Mouse (Mus musculus): ENCODE measurements around the gene Casp1.

Casp1 gene

GRCm38 (mm10) chr9:5298329-5299131 lies at the start of gene Casp1:
Casp1 (plus strand) TSS chr9:5298517.
- DNase-seq (ENCODE audit: low spot score in 2 of 2), result peak; percentile 27 to 29

- no peak for DNase-seq (ENCODE audit: low spot score in 2 of 2)
Observed at GRCm38 (mm10) chr9:5263951-5264475, 34.3 kb upstream of the Casp1 start.

GRCm38 (mm10) chr9:5270274-5270673 lies 28.0 kb upstream of the Casp1 start:
- no peak for DNase-seq (ENCODE audit: low spot score in 2 of 2)

GRCm38 (mm10) chr9:5270884-5271283 lies 27.4 kb upstream of the Casp1 start:
- no peak for DNase-seq (ENCODE audit: low spot score in 2 of 2)

GRCm38 (mm10) chr9:5271334-5271845 lies 26.9 kb upstream of the Casp1 start:
- DNase-seq (ENCODE audit: low spot score in 2 of 2), result peak in 1 of 2 experiments; percentile 4

- DNase-seq (ENCODE audit: low spot score in 2 of 2), result no peak
Observed at GRCm38 (mm10) chr9:5286071-5286470, 12.2 kb upstream of the Casp1 start.

GRCm38 (mm10) chr9:5286597-5286996 lies 11.7 kb upstream of the Casp1 start:
- no peak for DNase-seq (ENCODE audit: low spot score in 2 of 2)

GRCm38 (mm10) chr9:5296354-5297237 lies 1.7 kb upstream of the Casp1 start:
- no peak for DNase-seq (ENCODE audit: low spot score in 2 of 2)

GRCm38 (mm10) chr9:5299132-5299381 lies 740 bp downstream of the Casp1 start:
- no peak for DNase-seq (ENCODE audit: low spot score in 2 of 2)

- peak; percentile 65 to 66 for DNase-seq (ENCODE audit: low spot score in 2 of 2)
Observed at GRCm38 (mm10) chr9:5308561-5308960, 10.2 kb downstream of the Casp1 start, which contains the start of gene Casp4. Casp4 (plus strand) TSS chr9:5308828.

- no peak for DNase-seq (ENCODE audit: low spot score in 2 of 2)
Observed at GRCm38 (mm10) chr9:5310112-5310511, 11.8 kb downstream of the Casp1 start.

GRCm38 (mm10) chr9:5311435-5311834 lies 13.1 kb downstream of the Casp1 start:
- peak; percentile 25 to 36 for DNase-seq (ENCODE audit: low spot score in 2 of 2)

- no peak for DNase-seq (ENCODE audit: low spot score in 2 of 2)
Observed at GRCm38 (mm10) chr9:5328204-5328603, 29.9 kb downstream of the Casp1 start.

- DNase-seq (ENCODE audit: low spot score in 2 of 2), result no peak
Observed at GRCm38 (mm10) chr9:5332441-5332840, 34.1 kb downstream of the Casp1 start.

- no peak for DNase-seq (ENCODE audit: low spot score in 2 of 2)
Observed at GRCm38 (mm10) chr9:5333422-5333821, 35.1 kb downstream of the Casp1 start.

- DNase-seq (ENCODE audit: low spot score in 2 of 2), result no peak
Observed at GRCm38 (mm10) chr9:5343092-5343491, 44.8 kb downstream of the Casp1 start.

- peak; percentile 9 to 21 for DNase-seq (ENCODE audit: low spot score in 2 of 2)
Observed at GRCm38 (mm10) chr9:5344090-5344489, 45.8 kb downstream of the Casp1 start.

- DNase-seq (ENCODE audit: low spot score in 2 of 2), result peak; percentile 70 to 77
Observed at GRCm38 (mm10) chr9:5345291-5345898, 47.1 kb downstream of the Casp1 start, which contains the start of gene Casp12. Casp12 (plus strand) TSS chr9:5345430.

GRCm38 (mm10) chr9:5347381-5347780 lies 49.1 kb downstream of the Casp1 start:
- DNase-seq (ENCODE audit: low spot score in 2 of 2), result no peak

- DNase-seq (ENCODE audit: low spot score in 2 of 2), result no peak
Observed at GRCm38 (mm10) chr9:5353673-5354072, 55.4 kb downstream of the Casp1 start.

- DNase-seq (ENCODE audit: low spot score in 2 of 2), result peak; percentile 33 to 43
Observed at GRCm38 (mm10) chr9:5356801-5357200, 58.5 kb downstream of the Casp1 start.

Data from heart, adult 9 months (tissue).